Mouse (Mus musculus) stomach, postnatal 0 days (tissue): ENCODE measurements around the gene Atg4c.

Source experiments
- CTCF ChIP-seq: IDR thresholded peaks from 2 replicates; pipeline ENCODE4 v1.5.1; 2016; ENCODE audit warnings: antibody characterized with exemption, low read depth, mild to moderate bottlenecking, moderate library complexity
- EP300 ChIP-seq: optimal IDR thresholded peaks from 2 replicates; pipeline ENCODE3; 2016; ENCODE audit warnings: antibody characterized with exemption

DNA sequence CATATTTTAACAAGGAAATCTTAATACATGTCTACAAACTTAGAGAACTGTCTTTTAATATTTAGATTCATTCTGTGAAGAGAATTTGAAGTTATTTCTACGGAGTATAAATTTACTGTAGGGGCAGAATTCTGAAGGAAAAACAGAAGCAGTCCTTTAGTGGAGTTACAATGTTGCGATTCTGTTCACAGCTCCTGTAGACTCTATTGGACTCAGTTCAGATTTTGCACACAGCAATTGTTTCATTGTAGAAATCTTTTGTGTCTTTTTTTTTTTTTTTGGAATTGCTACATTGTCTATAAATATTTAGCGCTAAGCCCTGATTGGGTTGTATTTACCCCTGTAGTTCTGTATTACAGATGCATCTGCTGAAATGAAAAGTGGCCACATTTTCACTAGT lies 79.7 kb downstream of the Atg4c start:
- no peak for TF ChIP-seq CTCF
- no peak for TF ChIP-seq EP300
